Mouse (Mus musculus) mouse embryonic stem cell (cell line): ENCODE results near the gene Get4.

Experiments used
- in situ Hi-C, 2 experiments: fragments of 300-500 bp; cut with MboI; formaldehyde crosslinking; loops; 1 replicate in 1 of 2; 3 replicates in 1 of 2; pipeline ENCODE4 v1.14.3; 2019 to 2020; ENCODE audit warnings: low sequenced_read_pairs in 2 of 2, low pct_unique_long_range_greater_than_20kb in 1 of 2, mixed read lengths in 1 of 2; ENCODE audit not compliant: unreplicated experiment in 1 of 2

Gene Get4

DNA sequence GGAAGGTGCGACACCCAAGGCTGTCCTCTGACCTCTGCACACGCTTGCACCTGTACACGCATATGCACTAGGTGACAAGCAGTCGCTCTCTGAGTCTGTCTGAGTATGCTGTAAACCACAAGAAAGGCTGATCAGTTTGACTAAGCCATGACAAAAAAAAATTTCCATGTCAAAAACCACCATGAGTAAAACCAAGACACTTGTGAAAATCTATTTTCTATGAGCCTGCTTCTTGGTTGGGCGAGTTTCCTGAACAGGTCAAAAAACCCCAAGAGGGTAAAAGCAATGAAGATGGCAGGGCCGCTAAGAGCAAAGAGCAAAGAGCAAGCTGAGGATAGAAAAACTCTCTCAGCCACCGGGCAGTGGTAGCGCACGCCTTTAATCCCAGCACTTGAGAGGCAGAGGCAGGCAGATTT lies 51.5 kb downstream of the Get4 start:
- in situ Hi-C loops: no loop called here

DNA sequence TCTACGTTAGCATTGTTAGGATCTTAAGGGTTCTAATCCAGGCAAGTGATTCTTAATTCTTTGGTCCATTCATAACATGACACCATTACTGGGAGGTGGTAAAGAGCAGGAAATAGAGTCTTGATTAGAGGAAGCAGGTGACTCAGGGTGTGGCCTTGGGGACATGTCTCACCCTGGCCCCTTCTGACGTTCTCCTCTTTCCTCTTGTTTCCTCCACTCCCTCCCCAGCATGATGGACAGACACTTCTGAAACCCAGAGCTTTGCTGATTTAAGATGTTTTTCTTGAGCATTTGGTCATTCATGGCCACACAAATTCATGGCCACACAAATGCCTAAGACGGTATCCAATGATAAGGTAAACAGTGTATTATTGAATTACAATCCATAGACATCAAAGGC lies 57.8 kb downstream of the Get4 start:
- in situ Hi-C loops: no loop called here

DNA sequence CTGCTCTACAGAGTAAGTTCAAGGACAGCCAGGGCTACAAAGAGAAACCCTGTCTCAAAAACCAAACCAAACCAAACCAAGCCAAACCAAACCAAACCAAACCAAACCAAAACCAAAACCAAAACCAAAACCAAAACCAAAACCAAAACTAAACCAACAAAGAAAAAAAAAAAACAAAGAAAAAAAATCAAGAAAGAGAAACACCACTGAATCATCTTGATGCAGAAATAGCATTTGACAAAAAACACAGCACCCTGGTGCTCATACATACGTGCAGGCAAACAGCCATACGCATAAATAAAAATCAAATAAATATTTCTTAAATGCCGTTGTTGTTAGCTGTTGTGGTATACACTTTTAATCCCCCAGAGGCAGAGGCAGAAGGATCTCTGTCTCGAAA lies 58.4 kb downstream of the Get4 start:
- in situ Hi-C loops: no loop called here

DNA sequence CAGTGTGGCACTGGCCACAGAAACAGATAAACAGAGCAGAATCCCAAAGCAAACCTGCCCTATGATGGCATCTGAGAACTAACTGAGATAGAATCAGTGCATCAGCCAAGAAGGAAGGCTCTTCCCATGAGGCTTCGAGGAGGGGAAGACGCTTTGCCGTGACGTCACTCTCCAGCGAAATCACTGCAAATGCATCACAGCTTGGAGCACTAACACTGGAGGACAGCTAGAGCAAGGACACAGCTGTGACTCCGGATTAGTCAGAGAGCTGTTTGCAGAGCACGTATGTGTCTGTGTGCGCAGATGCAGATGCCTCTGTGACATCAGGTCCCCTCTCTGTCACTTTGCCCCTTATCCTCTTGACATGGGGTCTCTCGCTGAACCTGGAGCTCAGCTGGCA lies 59.7 kb downstream of the Get4 start:
- in situ Hi-C loops: no loop called here

DNA sequence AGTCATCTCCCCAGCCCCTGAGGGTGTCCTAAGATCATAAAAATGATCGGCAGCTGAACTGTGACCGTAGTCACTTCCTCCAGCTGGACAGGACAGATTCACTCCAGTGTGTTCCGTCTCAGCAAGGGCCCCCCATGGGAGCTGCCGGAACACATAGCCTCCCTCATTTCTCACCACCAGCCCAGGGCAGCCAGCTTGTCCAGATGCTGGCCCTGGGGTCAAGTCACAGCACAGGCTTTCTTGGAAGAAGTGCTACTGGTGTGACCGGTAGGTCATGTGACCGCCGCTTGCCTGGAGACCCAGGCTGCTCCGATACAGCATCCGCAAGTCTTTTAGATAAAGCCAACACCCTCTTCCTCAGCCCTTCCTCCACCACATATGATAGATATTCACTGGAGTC lies 61.4 kb downstream of the Get4 start:
- in situ Hi-C loops: no loop called here

DNA sequence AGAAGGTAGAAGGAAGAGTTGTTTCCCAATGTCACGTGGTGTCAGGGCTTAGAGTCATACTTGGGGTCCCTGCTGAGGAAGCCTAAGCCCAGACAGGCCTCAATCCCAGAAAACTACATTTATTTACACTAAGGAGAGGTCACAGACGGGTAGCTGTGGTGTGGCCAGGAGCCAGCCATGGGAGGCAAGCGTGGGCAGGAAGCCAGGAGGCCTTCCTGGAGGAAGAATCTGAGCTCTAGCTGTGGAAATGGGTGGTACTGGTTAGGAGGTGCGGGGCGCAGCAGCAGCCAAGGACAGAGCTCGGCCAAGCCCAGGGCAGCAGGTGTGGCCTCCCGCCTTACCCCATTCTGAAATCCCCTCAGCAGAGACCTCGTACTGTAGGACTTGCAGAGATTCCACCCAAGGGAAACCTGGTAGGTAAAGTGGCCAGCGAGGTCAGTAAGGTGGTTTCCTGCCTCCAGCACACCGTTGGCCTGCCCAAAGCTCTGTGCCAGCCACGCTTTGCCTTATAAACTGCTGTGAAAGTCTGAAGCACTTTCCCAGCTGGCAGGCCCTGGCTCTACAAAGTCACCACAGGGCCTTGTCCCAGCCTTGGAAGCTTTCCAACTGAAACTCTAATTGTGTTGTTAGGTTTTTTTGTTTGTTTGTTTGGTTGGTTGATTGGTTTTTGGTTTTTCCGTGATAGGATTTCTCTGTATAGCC lies 63.0 kb downstream of the Get4 start:
- in situ Hi-C loops: no loop called here

DNA sequence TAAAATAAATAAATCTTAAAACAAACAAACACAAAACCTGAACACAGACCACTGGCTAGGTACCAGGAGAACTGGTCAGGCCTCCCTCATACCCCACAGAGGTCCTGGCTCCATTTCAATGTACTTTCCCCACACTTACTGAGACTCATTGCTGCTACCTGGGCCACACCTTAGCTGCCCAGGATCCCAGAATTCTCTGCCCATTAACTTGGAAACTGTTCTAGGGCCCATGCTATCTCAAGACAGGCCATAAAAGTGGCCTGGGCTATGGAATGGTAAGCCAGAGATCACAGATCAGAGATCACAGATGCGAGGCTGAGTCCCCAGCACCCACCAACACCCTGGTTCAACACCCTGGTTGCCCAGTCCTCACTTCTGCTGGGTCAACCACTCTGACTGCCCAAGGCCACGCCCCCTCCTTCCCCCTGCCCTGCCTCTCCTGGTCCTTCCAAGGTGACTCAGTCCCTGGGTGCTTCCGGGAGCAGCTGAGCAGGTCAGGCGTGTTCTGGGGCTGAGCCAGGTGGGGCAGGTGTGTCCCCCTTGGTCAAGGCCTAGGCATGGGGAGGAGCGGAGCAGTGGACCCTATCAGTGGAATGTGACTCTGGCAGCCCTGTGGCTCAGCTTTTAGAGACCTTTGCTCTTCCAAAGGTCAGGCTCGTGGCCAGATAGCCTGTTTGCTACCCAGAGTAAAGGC lies 65.0 kb downstream of the Get4 start:
- in situ Hi-C loops: no loop called here

DNA sequence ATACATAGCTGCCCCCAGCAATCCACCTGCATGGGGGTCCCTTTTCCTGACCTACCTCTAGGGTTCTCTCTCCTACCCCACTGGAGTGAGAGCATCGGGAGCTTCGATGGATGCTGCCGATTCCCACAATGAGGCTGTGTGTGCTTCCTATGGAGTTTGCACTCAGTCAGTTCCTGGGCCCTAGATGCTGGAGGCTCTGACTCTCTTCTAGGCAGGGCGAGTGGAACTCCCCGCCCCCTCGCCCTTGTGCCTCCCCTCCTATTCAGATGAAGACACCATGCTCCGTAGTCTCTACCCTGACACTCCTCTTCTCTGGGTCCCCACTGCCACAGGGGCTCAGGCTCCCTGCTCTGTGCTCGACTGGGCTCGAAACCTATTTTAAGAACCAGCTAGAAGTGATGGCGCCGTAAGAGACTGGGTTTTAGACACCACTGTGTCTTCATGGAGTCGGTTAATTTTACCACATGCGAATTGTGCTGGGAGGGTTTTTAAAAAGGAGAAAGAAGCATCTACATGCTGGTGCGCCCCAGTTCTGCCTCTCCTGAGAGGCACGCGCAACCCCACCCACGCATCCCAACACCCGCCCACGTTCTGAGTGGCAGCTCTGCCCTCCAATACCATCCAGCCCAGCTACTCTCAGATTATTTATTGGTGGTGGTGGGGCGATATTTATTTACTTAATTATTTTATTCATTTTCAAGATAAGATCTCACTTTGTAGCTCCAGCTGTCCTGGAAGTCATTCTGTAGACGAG lies 65.8 kb downstream of the Get4 start:
- in situ Hi-C loops: no loop called here
